ENCODE assay signal across 9 mouse cellular contexts in genomic region chr3:132084680-132085079, GRCm38 (mm10). TPM values are rescaled to one million over a fixed set of nuclear protein-coding genes. Genes with fewer than 3 reads are reported as not detected.
DNase-seq lines count a peak whose midpoint lies in the region; ATAC-seq and TF ChIP-seq lines count a peak whose summit lies in the region.
"Had no signal": no experiment of that assay in that cellular context is flagged by ENCODE, and none has a peak within 500 bp of the region (broad histone marks: within the 10 kb centered on the region; RNA-seq: fewer than 3 reads in every experiment).

No protein-coding gene starts in this region.

- no peak for TF ChIP-seq POLR2A in lung, adult 2 months (IDR thresholded peaks at IDR 0.05; ENCODE audit: borderline replicate concordance, extremely low read depth, low read depth, low read length)

- 1% methylated on average over 8 of the region's 8 CpGs for WGBS in lung, embryonic 14.5 days
- WGBS in lung, adult 2 months, result 4% methylated on average over 8 of the region's 8 CpGs
- 2% methylated on average over 8 of the region's 8 CpGs for WGBS in forebrain, postnatal 0 days
- under 1% methylated on average over 8 of the region's 8 CpGs for WGBS in limb, embryonic 11.5 days
- 0% methylated on average over 8 of the region's 8 CpGs for WGBS in neural tube, embryonic 15.5 days

- no peaks in the 10 kb centered on the region for H3K36me3 ChIP-seq in lung, embryonic 14.5 days (ENCODE audit: insufficient read depth)
- H3K36me3 ChIP-seq in forebrain, postnatal 0 days (ENCODE audit: insufficient read depth), result no peaks in the 10 kb centered on the region
- H3K36me3 ChIP-seq in limb, embryonic 11.5 days (ENCODE audit: control insufficient read depth, insufficient read depth, low read length), result no peaks in the 10 kb centered on the region
- no peaks in the 10 kb centered on the region for H3K36me3 ChIP-seq in neural tube, embryonic 15.5 days

- DNase-seq in lung, embryonic 14.5 days, result peak; percentile 28
- DNase-seq in lung, adult 2 months, result no peak
- DNase-seq in forebrain, postnatal 0 days, result no peak
- peak; percentile 48 for DNase-seq in limb, embryonic 11.5 days (ENCODE audit: low spot score)
- DNase-seq in spleen, postnatal 10 days (ENCODE audit: low spot score in 2 of 2), result no peak
- DNase-seq in layer of hippocampus, postnatal 36 days, result no peak

- H3K9ac ChIP-seq in lung, embryonic 14.5 days, result peak overlapping the region; percentile 11; the same call in 1 of the 2 replicates
- H3K9ac ChIP-seq in forebrain, postnatal 0 days, result no peak overlapping the region
- H3K9ac ChIP-seq in limb, embryonic 11.5 days (ENCODE audit: low read length), result peak overlapping the region; percentile 41
- H3K9ac ChIP-seq in neural tube, embryonic 15.5 days (replicated peaks), result 0 out of 2 replicates have a peak overlapping the region, but pooled peaks have one; percentile 30

- peak overlapping the region; percentile 90 for H3K4me2 ChIP-seq in lung, embryonic 14.5 days
- H3K4me2 ChIP-seq in forebrain, postnatal 0 days (ENCODE audit: low read depth), result peak overlapping the region; percentile 74
- peak overlapping the region; percentile 78 for H3K4me2 ChIP-seq in limb, embryonic 11.5 days (ENCODE audit: low read depth, severe bottlenecking)
- peak overlapping the region; percentile 99 for H3K4me2 ChIP-seq in neural tube, embryonic 15.5 days

- peak overlapping the region; percentile 44 for H3K4me3 ChIP-seq in lung, embryonic 14.5 days (ENCODE audit: low read depth, low read length)
- no peak overlapping the region for H3K4me3 ChIP-seq in lung, adult 2 months (replicated peaks; ENCODE audit: extremely low read depth, low read depth, low read length)
- peak overlapping the region; percentile 34 for H3K4me3 ChIP-seq in forebrain, postnatal 0 days (ENCODE audit: low read depth, low read length)
- peak overlapping the region; percentile 44 for H3K4me3 ChIP-seq in limb, embryonic 11.5 days (ENCODE audit: low read depth, low read length)
- peak overlapping the region; percentile 46 for H3K4me3 ChIP-seq in neural tube, embryonic 15.5 days (replicated peaks)

- H3K27ac ChIP-seq in lung, embryonic 14.5 days (ENCODE audit: low read depth), result no peak overlapping the region
- H3K27ac ChIP-seq in forebrain, postnatal 0 days (ENCODE audit: low read depth, low read length), result no peak overlapping the region
- no peak overlapping the region for H3K27ac ChIP-seq in limb, embryonic 11.5 days (replicated peaks; ENCODE audit: low read depth, low read length)
- no peak overlapping the region for H3K27ac ChIP-seq in neural tube, embryonic 15.5 days (replicated peaks)

- TF ChIP-seq CTCF in lung, embryonic 14.5 days (IDR thresholded peaks at IDR 0.05; ENCODE audit: low read depth), result no peak
- TF ChIP-seq CTCF in lung, adult 2 months (IDR thresholded peaks at IDR 0.05; ENCODE audit: insufficient read depth, low read length), result no peak
- TF ChIP-seq CTCF in forebrain, postnatal 0 days (IDR thresholded peaks at IDR 0.05; ENCODE audit: low read depth), result no peak

- peaks cover 36% of the 10 kb centered on the region for H3K27me3 ChIP-seq in lung, embryonic 14.5 days (ENCODE audit: insufficient read depth, low read length)
- H3K27me3 ChIP-seq in forebrain, postnatal 0 days (ENCODE audit: insufficient read depth, low read length), result peaks cover 15% of the 10 kb centered on the region; the same call in 1 of the 2 replicates
- no peaks in the 10 kb centered on the region for H3K27me3 ChIP-seq in limb, embryonic 11.5 days (ENCODE audit: control insufficient read depth, insufficient read depth, low read length)
- peaks cover 27% of the 10 kb centered on the region for H3K27me3 ChIP-seq in neural tube, embryonic 15.5 days (replicated peaks)

- ATAC-seq in lung, embryonic 14.5 days (ENCODE audit: insufficient read depth), result peak; percentile 32; the same call in 1 of the 2 replicates
- no peak for ATAC-seq in forebrain, postnatal 0 days
- peak; percentile 38; the same call in 1 of the 2 replicates for ATAC-seq in limb, embryonic 11.5 days (ENCODE audit: insufficient number of reproducible peaks, low FRiP score, low TSS enrichment, low read depth)
- no peak; the same call in 1 of the 2 replicates for ATAC-seq in neural tube, embryonic 15.5 days (ENCODE audit: low FRiP score)
- no peak for ATAC-seq in cerebellum, adult (ENCODE audit: insufficient number of reproducible peaks, low FRiP score, low TSS enrichment)

- peaks cover 15% of the 10 kb centered on the region for H3K4me1 ChIP-seq in lung, embryonic 14.5 days (ENCODE audit: insufficient read depth)
- peaks cover 6% of the 10 kb centered on the region for H3K4me1 ChIP-seq in lung, adult 2 months (ENCODE audit: control insufficient read depth, insufficient read depth, low read length)
- peaks cover 19% of the 10 kb centered on the region for H3K4me1 ChIP-seq in forebrain, postnatal 0 days (ENCODE audit: insufficient read depth)
- no peaks in the 10 kb centered on the region; the same call in 1 of the 2 replicates for H3K4me1 ChIP-seq in limb, embryonic 11.5 days (ENCODE audit: control insufficient read depth, insufficient read depth, low read length)
- H3K4me1 ChIP-seq in neural tube, embryonic 15.5 days, result peaks cover 41% of the 10 kb centered on the region

- H3K9me3 ChIP-seq in lung, embryonic 14.5 days (ENCODE audit: low read depth, low read length), result no peaks in the 10 kb centered on the region
- no peaks in the 10 kb centered on the region for H3K9me3 ChIP-seq in forebrain, postnatal 0 days (ENCODE audit: low read length)
- no peaks in the 10 kb centered on the region for H3K9me3 ChIP-seq in limb, embryonic 11.5 days (ENCODE audit: control insufficient read depth, low read length)
- H3K9me3 ChIP-seq in neural tube, embryonic 15.5 days (replicated peaks), result no peaks in the 10 kb centered on the region

RNA-seq across cellular contexts. Expression of gene Dkk2, which starts 0.4 kb away (rescaled TPM):
- polyA plus RNA-seq in lung, embryonic 14.5 days (2014; fragmentation: Nextera tagmentation; extraction: Ambion mirVana), result 1.9 and 2.1 TPM in 2 replicates
- 0.15 and 1.1 TPM in 2 replicates for polyA plus RNA-seq in lung, adult 2 months (2012; rRNA removed)
- 1.5 and 2.4 TPM in 2 replicates for total RNA-seq in forebrain, postnatal 0 days (2014; rRNA removed)
- 0.73 and 1.2 TPM in 2 replicates for polyA plus RNA-seq in forebrain, postnatal 0 days (2015; fragmentation: Nextera tagmentation; extraction: Ambion mirVana)
- 12.8 and 14.7 TPM in 2 replicates for polyA plus RNA-seq in limb, embryonic 11.5 days (2014; fragmentation: Nextera tagmentation; extraction: Ambion mirVana)
- 1.9 and 2.9 TPM in 2 replicates for polyA plus RNA-seq in neural tube, embryonic 15.5 days (2015; fragmentation: Nextera tagmentation; extraction: Ambion mirVana)
- under 1 TPM; 0.27 to 0.38 TPM for total RNA-seq in layer of hippocampus, postnatal 36 days (2021)
- total RNA-seq: MEL had no signal

Comparison
In these comparisons a context has a peak if more than half of its experiments do, and no peak if none do; other contexts are left out.
1. DNase-seq: peak in lung, embryonic 14.5 days (single experiment) and limb, embryonic 11.5 days (single experiment); none in lung, adult 2 months (single experiment), forebrain, postnatal 0 days (single experiment), spleen, postnatal 10 days (0 of 2) and layer of hippocampus, postnatal 36 days (0 of 2).
2. ATAC-seq: peak in lung, embryonic 14.5 days (single experiment) and limb, embryonic 11.5 days (single experiment); none in forebrain, postnatal 0 days (single experiment), neural tube, embryonic 15.5 days (single experiment) and cerebellum, adult (single experiment).
3. Peak in every context shown above with its lines, with median percentiles within 50 percentile points of each other: H3K4me2 ChIP-seq.